Mouse (Mus musculus): ENCODE data around the gene Scube1. TPM values are rescaled to one million over a fixed set of nuclear protein-coding genes. Genes with fewer than 3 reads are reported as not detected.

The Scube1 gene
- polyA plus RNA-seq, 2 experiments: 13.9 to 31.2 TPM

- TF ChIP-seq POLR2A (IDR thresholded peaks at IDR 0.05; ENCODE audit: borderline replicate concordance, extremely low read depth, insufficient read depth, insufficient read length): no peak
- H3K27ac ChIP-seq (replicated peaks; ENCODE audit: low read depth, low read length): no peak overlapping the region
- WGBS: 87% methylated on average over 5 of the region's 5 CpGs
Measured at GRCm38 (mm10) chr15:83571636-83572035, 153.2 kb downstream of the Scube1 start.

GRCm38 (mm10) chr15:83570641-83571040 is 154.2 kb downstream of the Scube1 start:
- Histone ChIP-seq H3K9ac (ENCODE audit: low read depth, low read length, severe bottlenecking) (no peak overlapping the region), H3K4me2 (replicated peaks; ENCODE audit: low read depth, low read length, severe bottlenecking) (no peak overlapping the region), H3K9me3 (ENCODE audit: control insufficient read depth, low read length) (no peaks in the 10 kb centered on the region), H3K27ac (replicated peaks; ENCODE audit: low read depth, low read length) (no peak overlapping the region), H3K4me3 (replicated peaks; ENCODE audit: low read length) (no peak overlapping the region), H3K27me3 (ENCODE audit: control insufficient read depth, insufficient read depth, low read length) (no peaks in the 10 kb centered on the region), H3K4me1 (ENCODE audit: control insufficient read depth, insufficient read depth, low read length) (no peaks in the 10 kb centered on the region), H3K36me3 (ENCODE audit: control insufficient read depth, insufficient read depth, low read length) (peaks cover 10% of the 10 kb centered on the region)
- no peak for TF ChIP-seq POLR2A (IDR thresholded peaks at IDR 0.05; ENCODE audit: borderline replicate concordance, extremely low read depth, insufficient read depth, insufficient read length)
- no peak for ATAC-seq (ENCODE audit: low FRiP score, low read depth)
- WGBS: 55% methylated on average over 2 of the region's 2 CpGs
- DNase-seq (ENCODE audit: low spot score): no peak

More at GRCm38 (mm10) chr15:83571636-83572035, 153.2 kb downstream of the Scube1 start:
- ATAC-seq (ENCODE audit: low FRiP score, low read depth) (no peak), DNase-seq (ENCODE audit: low spot score) (no peak)
- no peaks in the 10 kb centered on the region for H3K9me3 ChIP-seq (ENCODE audit: control insufficient read depth, low read length)
- H3K36me3 ChIP-seq (ENCODE audit: control insufficient read depth, insufficient read depth, low read length): peaks cover 19% of the 10 kb centered on the region
- no peaks in the 10 kb centered on the region for H3K4me1 ChIP-seq (ENCODE audit: control insufficient read depth, insufficient read depth, low read length)
- H3K27me3 ChIP-seq (ENCODE audit: control insufficient read depth, insufficient read depth, low read length): no peaks in the 10 kb centered on the region
- H3K4me3 ChIP-seq (replicated peaks; ENCODE audit: low read length): no peak overlapping the region
- H3K4me2 ChIP-seq (replicated peaks; ENCODE audit: low read depth, low read length, severe bottlenecking): no peak overlapping the region
- H3K9ac ChIP-seq (ENCODE audit: low read depth, low read length, severe bottlenecking): no peak overlapping the region

- H3K36me3 ChIP-seq (ENCODE audit: control insufficient read depth, insufficient read depth, low read length): peaks cover under 1% of the 10 kb centered on the region; the same call in 1 of the 2 replicates
- no peak overlapping the region for H3K4me2 ChIP-seq (replicated peaks; ENCODE audit: low read depth, low read length, severe bottlenecking)
- DNase-seq (ENCODE audit: low spot score) (no peak), ATAC-seq (ENCODE audit: low FRiP score, low read depth) (no peak)
- 57% methylated on average over 11 of the region's 11 CpGs for WGBS
- TF ChIP-seq POLR2A (IDR thresholded peaks at IDR 0.05; ENCODE audit: borderline replicate concordance, extremely low read depth, insufficient read depth, insufficient read length): no peak
- no peak overlapping the region for H3K9ac ChIP-seq (ENCODE audit: low read depth, low read length, severe bottlenecking)
- no peaks in the 10 kb centered on the region for H3K4me1 ChIP-seq (ENCODE audit: control insufficient read depth, insufficient read depth, low read length)
- no peaks in the 10 kb centered on the region for H3K27me3 ChIP-seq (ENCODE audit: control insufficient read depth, insufficient read depth, low read length)
- H3K27ac ChIP-seq (replicated peaks; ENCODE audit: low read depth, low read length): no peak overlapping the region
- no peak overlapping the region for H3K4me3 ChIP-seq (replicated peaks; ENCODE audit: low read length)
- H3K9me3 ChIP-seq (ENCODE audit: control insufficient read depth, low read length): no peaks in the 10 kb centered on the region
Measured at GRCm38 (mm10) chr15:83569682-83570081, 155.1 kb downstream of the Scube1 start.

- no peak for TF ChIP-seq POLR2A (IDR thresholded peaks at IDR 0.05; ENCODE audit: borderline replicate concordance, extremely low read depth, insufficient read depth, insufficient read length)
- Histone ChIP-seq H3K9ac (ENCODE audit: low read depth, low read length, severe bottlenecking) (no peak overlapping the region), H3K27ac (replicated peaks; ENCODE audit: low read depth, low read length) (no peak overlapping the region), H3K4me1 (ENCODE audit: control insufficient read depth, insufficient read depth, low read length) (peaks cover 8% of the 10 kb centered on the region; the same call in 1 of the 2 replicates), H3K27me3 (ENCODE audit: control insufficient read depth, insufficient read depth, low read length) (no peaks in the 10 kb centered on the region), H3K36me3 (ENCODE audit: control insufficient read depth, insufficient read depth, low read length) (no peaks in the 10 kb centered on the region), H3K9me3 (ENCODE audit: control insufficient read depth, low read length) (no peaks in the 10 kb centered on the region), H3K4me2 (replicated peaks; ENCODE audit: low read depth, low read length, severe bottlenecking) (no peak overlapping the region), H3K4me3 (replicated peaks; ENCODE audit: low read length) (no peak overlapping the region)
- 95% methylated on average over 5 of the region's 5 CpGs for WGBS
- DNase-seq (ENCODE audit: low spot score) (no peak), ATAC-seq (ENCODE audit: low FRiP score, low read depth) (no peak)
Measured at GRCm38 (mm10) chr15:83568544-83568943, 156.3 kb downstream of the Scube1 start.

GRCm38 (mm10) chr15:83567728-83568127 is 157.1 kb downstream of the Scube1 start:
- DNase-seq (ENCODE audit: low spot score): no peak
- Histone ChIP-seq H3K4me2 (replicated peaks; ENCODE audit: low read depth, low read length, severe bottlenecking) (no peak overlapping the region), H3K27me3 (ENCODE audit: control insufficient read depth, insufficient read depth, low read length) (no peaks in the 10 kb centered on the region), H3K9me3 (ENCODE audit: control insufficient read depth, low read length) (no peaks in the 10 kb centered on the region), H3K9ac (ENCODE audit: low read depth, low read length, severe bottlenecking) (no peak overlapping the region), H3K4me3 (replicated peaks; ENCODE audit: low read length) (no peak overlapping the region), H3K27ac (replicated peaks; ENCODE audit: low read depth, low read length) (no peak overlapping the region), H3K36me3 (ENCODE audit: control insufficient read depth, insufficient read depth, low read length) (no peaks in the 10 kb centered on the region), H3K4me1 (ENCODE audit: control insufficient read depth, insufficient read depth, low read length) (peaks cover 15% of the 10 kb centered on the region)
- 86% methylated on average over 3 of the region's 3 CpGs for WGBS
- TF ChIP-seq POLR2A (IDR thresholded peaks at IDR 0.05; ENCODE audit: borderline replicate concordance, extremely low read depth, insufficient read depth, insufficient read length): no peak
- ATAC-seq (ENCODE audit: low FRiP score, low read depth): no peak

GRCm38 (mm10) chr15:83566006-83566405 is 158.8 kb downstream of the Scube1 start:
- Histone ChIP-seq H3K4me1 (ENCODE audit: control insufficient read depth, insufficient read depth, low read length) (peaks cover 15% of the 10 kb centered on the region), H3K36me3 (ENCODE audit: control insufficient read depth, insufficient read depth, low read length) (no peaks in the 10 kb centered on the region), H3K9ac (ENCODE audit: low read depth, low read length, severe bottlenecking) (no peak overlapping the region), H3K27me3 (ENCODE audit: control insufficient read depth, insufficient read depth, low read length) (no peaks in the 10 kb centered on the region), H3K4me3 (replicated peaks; ENCODE audit: low read length) (no peak overlapping the region), H3K9me3 (ENCODE audit: control insufficient read depth, low read length) (no peaks in the 10 kb centered on the region), H3K27ac (replicated peaks; ENCODE audit: low read depth, low read length) (no peak overlapping the region), H3K4me2 (replicated peaks; ENCODE audit: low read depth, low read length, severe bottlenecking) (no peak overlapping the region)
- DNase-seq (ENCODE audit: low spot score) (no peak), ATAC-seq (ENCODE audit: low FRiP score, low read depth) (no peak)
- TF ChIP-seq POLR2A (IDR thresholded peaks at IDR 0.05; ENCODE audit: borderline replicate concordance, extremely low read depth, insufficient read depth, insufficient read length): no peak
- 76% methylated on average over 5 of the region's 5 CpGs for WGBS

All from limb, embryonic 14.5 days (tissue).